Mouse (Mus musculus): ENCODE data around the gene Cldn24.

GRCm38 (mm10) chr8:47851824-47852502 lies 30.0 kb downstream of the Cldn24 start:
- TF ChIP-seq CTCF (IDR thresholded peaks at IDR 0.05; ENCODE audit: extremely low read depth, insufficient read length, insufficient replicate concordance, low read depth, low read length) = no peak
- TF ChIP-seq POLR2A (IDR thresholded peaks at IDR 0.05; ENCODE audit: low read depth, low read length) = no peak

Data from small intestine, adult 2 months (tissue).